Mouse (Mus musculus): ENCODE results near the gene Chil1. TPM values are rescaled to one million over a fixed set of nuclear protein-coding genes. Genes with fewer than 3 reads are reported as not detected.

Gene Chil1
- polyA plus RNA-seq, 1 experiment from 2014 or later = 2.5 TPM

DNA sequence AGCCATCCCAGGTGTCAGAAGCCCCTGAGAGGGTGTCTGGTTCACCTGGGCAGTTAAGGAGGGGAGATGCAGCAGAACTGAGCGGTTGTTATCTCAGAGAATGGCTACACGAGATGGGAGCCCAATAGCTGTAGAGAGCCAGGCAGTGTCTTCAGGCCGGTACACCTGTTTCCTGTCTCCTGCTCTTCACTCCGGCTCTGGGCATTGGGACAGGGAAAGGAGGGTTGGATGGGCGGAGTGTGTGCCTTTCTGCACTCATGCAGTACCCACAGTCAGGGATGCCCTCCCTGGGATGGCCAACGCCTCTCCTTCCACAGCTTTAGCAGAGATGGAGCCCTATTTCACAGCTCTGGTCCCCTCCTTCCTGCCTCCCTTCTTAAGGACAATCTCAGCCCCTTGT lies 29.1 kb downstream of the Chil1 start:
- 77% methylated on average over 6 of the region's 6 CpGs for WGBS
- no peak overlapping the region for H3K9ac ChIP-seq
- H3K4me1 ChIP-seq (replicated peaks; ENCODE audit: control insufficient read depth, insufficient read depth, low read length) = peaks cover 7% of the 10 kb centered on the region
- DNase-seq (ENCODE audit: low spot score) = no peak
- no peak overlapping the region for H3K4me3 ChIP-seq (replicated peaks; ENCODE audit: low read length)
- H3K27me3 ChIP-seq (ENCODE audit: control insufficient read depth, insufficient read depth, low read length) = no peaks in the 10 kb centered on the region
- no peaks in the 10 kb centered on the region for H3K36me3 ChIP-seq (replicated peaks; ENCODE audit: control insufficient read depth, insufficient read depth)
- ATAC-seq (ENCODE audit: low FRiP score) = no peak
- no peaks in the 10 kb centered on the region for H3K9me3 ChIP-seq (ENCODE audit: control insufficient read depth, low read length)
- no peak overlapping the region for H3K27ac ChIP-seq
- H3K4me2 ChIP-seq (replicated peaks) = no peak overlapping the region

DNA sequence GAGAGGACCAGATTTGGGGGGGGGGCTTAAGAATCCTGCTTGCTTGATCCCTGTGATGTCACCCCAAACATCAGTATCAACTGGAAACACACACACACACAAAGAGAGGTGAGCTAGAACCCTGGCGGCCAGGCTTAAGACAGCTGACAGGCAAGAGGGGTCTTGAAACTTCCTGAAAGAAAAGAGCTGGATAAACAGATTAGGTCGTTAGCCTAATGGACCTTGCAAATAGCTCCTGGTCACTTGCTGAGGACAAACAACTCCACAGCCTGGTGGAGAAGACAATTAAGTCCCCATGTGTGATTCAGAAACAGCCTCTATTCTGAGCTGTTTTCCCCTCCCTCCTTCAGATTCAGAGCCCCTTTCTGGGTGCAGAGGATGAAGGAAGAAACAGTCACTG lies 29.7 kb downstream of the Chil1 start:
- no peak for DNase-seq (ENCODE audit: low spot score)
- no peaks in the 10 kb centered on the region for H3K36me3 ChIP-seq (replicated peaks; ENCODE audit: control insufficient read depth, insufficient read depth)
- H3K9me3 ChIP-seq (ENCODE audit: control insufficient read depth, low read length) = no peaks in the 10 kb centered on the region
- H3K4me1 ChIP-seq (replicated peaks; ENCODE audit: control insufficient read depth, insufficient read depth, low read length) = peaks cover 12% of the 10 kb centered on the region
- H3K4me2 ChIP-seq (replicated peaks) = no peak overlapping the region
- H3K27ac ChIP-seq = no peak overlapping the region
- no peak for ATAC-seq (ENCODE audit: low FRiP score)
- no peak overlapping the region for H3K4me3 ChIP-seq (replicated peaks; ENCODE audit: low read length)
- no peaks in the 10 kb centered on the region for H3K27me3 ChIP-seq (ENCODE audit: control insufficient read depth, insufficient read depth, low read length)
- WGBS = 15% methylated on average over 2 of the region's 2 CpGs
- H3K9ac ChIP-seq = no peak overlapping the region

DNA sequence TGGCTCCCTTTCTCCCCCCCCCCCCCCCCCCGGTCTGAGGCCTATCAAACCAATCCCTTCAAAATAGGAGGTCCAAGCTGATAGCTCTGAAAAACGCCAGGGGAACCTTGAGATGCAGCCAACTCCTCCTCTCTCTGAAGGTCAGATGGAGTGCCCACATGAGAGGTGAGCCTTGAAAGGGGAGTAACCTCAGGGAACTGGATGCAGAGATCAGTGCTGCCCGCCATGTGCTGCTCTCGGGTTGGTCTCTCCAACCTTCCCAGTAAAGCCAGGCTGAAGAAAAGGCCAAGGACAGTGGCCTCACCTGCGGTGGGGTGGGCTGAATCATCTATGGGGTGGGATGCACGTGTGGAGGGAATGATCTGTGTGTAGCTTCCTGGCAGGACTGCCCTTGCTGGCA lies 30.4 kb downstream of the Chil1 start:
- Histone ChIP-seq H3K4me2 (replicated peaks) (no peak overlapping the region), H3K9me3 (ENCODE audit: control insufficient read depth, low read length) (no peaks in the 10 kb centered on the region), H3K9ac (no peak overlapping the region), H3K27me3 (ENCODE audit: control insufficient read depth, insufficient read depth, low read length) (no peaks in the 10 kb centered on the region), H3K4me1 (replicated peaks; ENCODE audit: control insufficient read depth, insufficient read depth, low read length) (peaks cover 13% of the 10 kb centered on the region), H3K4me3 (replicated peaks; ENCODE audit: low read length) (no peak overlapping the region), H3K36me3 (replicated peaks; ENCODE audit: control insufficient read depth, insufficient read depth) (no peaks in the 10 kb centered on the region), H3K27ac (no peak overlapping the region)
- ATAC-seq (ENCODE audit: low FRiP score) = no peak
- DNase-seq (ENCODE audit: low spot score) = no peak
- 87% methylated on average over 5 of the region's 6 CpGs for WGBS

DNA sequence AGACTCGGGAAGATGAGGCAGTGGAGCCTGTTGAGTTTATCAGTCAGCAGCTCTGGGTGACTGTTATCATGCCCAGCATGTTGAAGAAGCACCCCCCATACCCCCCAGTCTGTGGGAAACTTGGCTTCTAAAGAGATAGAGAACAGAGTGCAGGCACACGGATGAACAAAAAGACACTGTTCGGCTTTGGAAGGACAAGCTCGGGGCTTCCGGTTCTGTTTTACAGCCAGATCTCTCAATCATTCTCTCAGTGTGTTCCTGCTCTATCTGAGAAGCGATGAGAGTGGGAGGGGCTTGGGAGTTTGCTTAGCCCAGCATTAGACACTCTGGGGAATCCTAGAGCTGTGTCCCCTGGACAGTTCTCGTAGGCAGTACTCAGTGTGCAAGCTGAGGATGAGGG lies 31.4 kb downstream of the Chil1 start:
- no peaks in the 10 kb centered on the region for H3K36me3 ChIP-seq (replicated peaks; ENCODE audit: control insufficient read depth, insufficient read depth)
- H3K4me1 ChIP-seq (replicated peaks; ENCODE audit: control insufficient read depth, insufficient read depth, low read length) = peaks cover 13% of the 10 kb centered on the region
- H3K27ac ChIP-seq = no peak overlapping the region
- ATAC-seq (ENCODE audit: low FRiP score) (no peak), DNase-seq (ENCODE audit: low spot score) (no peak)
- no peaks in the 10 kb centered on the region for H3K27me3 ChIP-seq (ENCODE audit: control insufficient read depth, insufficient read depth, low read length)
- 74% methylated on average over 7 of the region's 7 CpGs for WGBS
- H3K9me3 ChIP-seq (ENCODE audit: control insufficient read depth, low read length) = no peaks in the 10 kb centered on the region
- no peak overlapping the region for H3K9ac ChIP-seq
- H3K4me3 ChIP-seq (replicated peaks; ENCODE audit: low read length) = no peak overlapping the region
- no peak overlapping the region for H3K4me2 ChIP-seq (replicated peaks)

DNA sequence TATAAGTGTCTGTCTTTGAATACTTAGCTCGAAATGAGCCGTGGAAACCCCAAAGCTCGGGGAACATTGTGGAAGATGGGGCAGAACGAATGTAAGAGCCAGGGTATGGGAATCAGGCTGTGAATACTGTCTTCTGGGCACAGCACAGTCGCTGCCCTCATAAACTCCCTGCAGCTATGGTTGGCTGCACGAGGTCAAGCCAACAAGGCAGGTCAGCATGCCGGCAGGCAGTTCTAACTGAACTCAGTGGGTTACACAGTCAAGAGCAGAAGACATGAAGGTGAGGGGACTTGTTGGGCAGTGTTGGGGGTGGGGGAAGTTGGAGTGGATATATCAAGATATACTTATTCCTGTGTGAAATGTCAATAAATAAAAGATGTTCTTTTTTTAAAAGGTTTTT lies 33.1 kb downstream of the Chil1 start:
- 46% methylated on average over 7 of the region's 7 CpGs for WGBS
- Histone ChIP-seq H3K27ac (no peak overlapping the region), H3K9me3 (ENCODE audit: control insufficient read depth, low read length) (no peaks in the 10 kb centered on the region), H3K4me2 (replicated peaks) (no peak overlapping the region), H3K4me3 (replicated peaks; ENCODE audit: low read length) (no peak overlapping the region), H3K4me1 (replicated peaks; ENCODE audit: control insufficient read depth, insufficient read depth, low read length) (peaks cover 13% of the 10 kb centered on the region), H3K27me3 (ENCODE audit: control insufficient read depth, insufficient read depth, low read length) (no peaks in the 10 kb centered on the region), H3K9ac (no peak overlapping the region), H3K36me3 (replicated peaks; ENCODE audit: control insufficient read depth, insufficient read depth) (no peaks in the 10 kb centered on the region)
- DNase-seq (ENCODE audit: low spot score) (no peak), ATAC-seq (ENCODE audit: low FRiP score) (no peak)

DNA sequence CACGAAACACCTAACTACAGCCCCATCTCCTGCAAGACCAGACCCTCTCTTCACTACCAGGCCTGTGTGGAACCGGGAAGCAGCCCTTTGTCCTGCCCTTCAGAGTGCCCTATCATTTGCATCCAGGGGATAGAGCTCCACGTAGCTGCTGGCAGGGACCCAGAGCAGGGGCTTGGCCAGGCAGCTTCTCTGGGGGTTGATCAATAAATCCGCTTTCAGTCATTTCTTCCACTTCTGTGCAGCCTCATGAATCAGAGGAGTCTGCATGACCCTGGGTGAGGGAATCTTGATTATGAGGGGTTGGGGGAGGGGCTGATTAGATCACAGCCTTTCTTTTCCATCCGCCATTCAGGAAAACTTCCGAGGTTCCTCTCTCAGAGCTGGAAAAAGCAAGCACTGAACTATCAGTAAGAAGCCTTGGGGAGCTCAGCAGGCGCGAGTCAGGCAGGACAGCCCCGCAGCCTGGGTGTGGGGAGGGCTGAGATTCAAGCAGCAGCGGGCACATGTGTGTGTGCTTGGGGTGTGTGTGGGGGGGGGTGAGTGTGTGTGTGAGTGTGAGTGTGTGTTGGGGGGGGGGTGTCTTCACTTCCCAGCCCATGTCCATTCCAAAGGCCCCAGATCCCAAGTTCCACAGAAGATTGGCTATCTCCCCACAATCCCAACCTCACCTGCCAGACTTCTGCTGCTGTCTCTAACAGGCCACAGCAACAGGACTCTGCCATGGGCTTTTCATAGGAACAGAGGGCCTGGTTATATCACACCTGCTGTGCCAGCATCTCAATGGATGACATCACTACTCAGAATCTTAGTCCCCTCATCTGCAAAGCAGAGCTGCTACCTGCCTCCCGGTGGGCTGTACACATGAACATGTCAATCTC lies 34.0 kb downstream of the Chil1 start:
- Histone ChIP-seq H3K9ac (no peak overlapping the region), H3K27ac (no peak overlapping the region), H3K4me2 (replicated peaks) (no peak overlapping the region), H3K9me3 (ENCODE audit: control insufficient read depth, low read length) (no peaks in the 10 kb centered on the region), H3K4me1 (replicated peaks; ENCODE audit: control insufficient read depth, insufficient read depth, low read length) (peaks cover 13% of the 10 kb centered on the region), H3K27me3 (ENCODE audit: control insufficient read depth, insufficient read depth, low read length) (no peaks in the 10 kb centered on the region), H3K36me3 (replicated peaks; ENCODE audit: control insufficient read depth, insufficient read depth) (no peaks in the 10 kb centered on the region), H3K4me3 (replicated peaks; ENCODE audit: low read length) (no peak overlapping the region)
- ATAC-seq (ENCODE audit: low FRiP score) (no peak), DNase-seq (ENCODE audit: low spot score) (no peak)
- 24% methylated on average over 11 of the region's 11 CpGs for WGBS

DNA sequence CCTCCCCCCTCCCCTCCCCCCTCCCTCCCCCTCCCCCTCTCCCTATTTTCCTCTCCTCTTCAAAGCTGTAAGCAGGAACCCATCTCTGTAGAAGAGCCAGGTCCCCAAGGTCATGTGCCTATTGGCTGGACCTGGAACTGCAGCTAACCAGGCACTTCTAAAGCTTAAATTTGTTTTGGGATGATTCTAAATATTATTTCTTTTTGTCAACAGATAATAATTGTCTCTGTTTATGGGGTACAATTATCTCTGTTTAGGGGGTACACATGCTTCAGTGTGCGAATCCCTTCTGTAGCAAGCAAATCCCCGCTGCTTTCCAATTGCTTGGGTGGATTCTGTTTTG lies 34.6 kb downstream of the Chil1 start:
- 91% methylated on average over 2 of the region's 2 CpGs for WGBS
- Histone ChIP-seq H3K4me1 (replicated peaks; ENCODE audit: control insufficient read depth, insufficient read depth, low read length) (peaks cover 13% of the 10 kb centered on the region), H3K9me3 (ENCODE audit: control insufficient read depth, low read length) (no peaks in the 10 kb centered on the region), H3K36me3 (replicated peaks; ENCODE audit: control insufficient read depth, insufficient read depth) (no peaks in the 10 kb centered on the region), H3K27me3 (ENCODE audit: control insufficient read depth, insufficient read depth, low read length) (no peaks in the 10 kb centered on the region), H3K9ac (no peak overlapping the region), H3K27ac (no peak overlapping the region), H3K4me3 (replicated peaks; ENCODE audit: low read length) (no peak overlapping the region), H3K4me2 (replicated peaks) (no peak overlapping the region)
- ATAC-seq (ENCODE audit: low FRiP score) (no peak), DNase-seq (ENCODE audit: low spot score) (no peak)

DNA sequence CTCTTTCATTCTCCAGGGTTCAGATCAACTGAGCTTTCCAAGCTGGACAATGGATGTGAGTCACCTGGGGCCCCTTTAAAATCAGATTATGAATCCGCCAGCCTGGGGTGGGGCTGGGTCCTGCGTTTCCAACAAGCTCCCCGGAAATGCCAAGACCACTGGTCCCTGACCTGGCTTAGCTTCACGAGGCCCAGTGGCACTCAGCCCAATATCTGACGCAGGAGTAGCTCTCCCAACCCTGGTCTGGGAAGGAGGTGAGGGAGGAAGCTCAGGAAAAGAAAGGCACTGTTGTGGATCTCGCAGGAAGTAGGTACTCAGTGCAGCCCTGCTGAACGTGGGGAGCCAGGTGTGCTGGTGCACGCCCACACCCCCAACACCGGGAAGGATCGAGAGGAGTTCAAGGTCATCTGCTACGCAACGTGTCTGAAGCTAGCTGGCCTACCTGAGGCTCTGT lies 35.1 kb downstream of the Chil1 start:
- 76% methylated on average over 12 of the region's 12 CpGs for WGBS

DNA sequence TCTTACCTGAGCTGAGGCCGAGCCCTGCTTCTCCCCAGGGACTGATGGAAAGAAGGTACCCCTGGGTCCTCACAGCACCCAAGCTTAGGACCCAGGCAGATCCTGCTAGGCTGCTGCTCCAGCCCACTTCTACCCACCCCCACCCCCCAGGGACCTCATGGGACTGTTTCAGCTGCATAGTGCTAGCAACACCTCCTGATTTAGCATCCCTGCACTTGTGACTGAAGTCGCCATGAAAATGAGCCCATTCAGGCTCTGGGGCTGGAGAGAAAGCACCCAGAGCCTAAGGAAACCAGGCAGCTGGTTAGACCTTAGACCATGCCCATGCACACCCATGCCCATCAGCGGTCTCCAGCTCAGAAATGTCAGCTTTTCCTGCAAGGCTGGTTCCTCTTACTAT lies 36.0 kb downstream of the Chil1 start:
- Histone ChIP-seq H3K36me3 (replicated peaks; ENCODE audit: control insufficient read depth, insufficient read depth) (no peaks in the 10 kb centered on the region), H3K4me2 (replicated peaks) (no peak overlapping the region), H3K9me3 (ENCODE audit: control insufficient read depth, low read length) (no peaks in the 10 kb centered on the region), H3K27me3 (ENCODE audit: control insufficient read depth, insufficient read depth, low read length) (no peaks in the 10 kb centered on the region), H3K9ac (no peak overlapping the region), H3K27ac (no peak overlapping the region), H3K4me3 (replicated peaks; ENCODE audit: low read length) (no peak overlapping the region), H3K4me1 (replicated peaks; ENCODE audit: control insufficient read depth, insufficient read depth, low read length) (peaks cover 13% of the 10 kb centered on the region)
- ATAC-seq (ENCODE audit: low FRiP score) = no peak
- WGBS = 88% methylated on average over 3 of the region's 3 CpGs
- no peak for DNase-seq (ENCODE audit: low spot score)

More for the DNA sequence above, 35.1 kb downstream of the Chil1 start:
- Histone ChIP-seq H3K27me3 (ENCODE audit: control insufficient read depth, insufficient read depth, low read length) (no peaks in the 10 kb centered on the region), H3K4me2 (replicated peaks) (no peak overlapping the region), H3K4me1 (replicated peaks; ENCODE audit: control insufficient read depth, insufficient read depth, low read length) (peaks cover 13% of the 10 kb centered on the region), H3K4me3 (replicated peaks; ENCODE audit: low read length) (no peak overlapping the region), H3K9me3 (ENCODE audit: control insufficient read depth, low read length) (no peaks in the 10 kb centered on the region), H3K36me3 (replicated peaks; ENCODE audit: control insufficient read depth, insufficient read depth) (no peaks in the 10 kb centered on the region), H3K27ac (no peak overlapping the region), H3K9ac (no peak overlapping the region)
- no peak for DNase-seq (ENCODE audit: low spot score)
- no peak for ATAC-seq (ENCODE audit: low FRiP score)

DNA sequence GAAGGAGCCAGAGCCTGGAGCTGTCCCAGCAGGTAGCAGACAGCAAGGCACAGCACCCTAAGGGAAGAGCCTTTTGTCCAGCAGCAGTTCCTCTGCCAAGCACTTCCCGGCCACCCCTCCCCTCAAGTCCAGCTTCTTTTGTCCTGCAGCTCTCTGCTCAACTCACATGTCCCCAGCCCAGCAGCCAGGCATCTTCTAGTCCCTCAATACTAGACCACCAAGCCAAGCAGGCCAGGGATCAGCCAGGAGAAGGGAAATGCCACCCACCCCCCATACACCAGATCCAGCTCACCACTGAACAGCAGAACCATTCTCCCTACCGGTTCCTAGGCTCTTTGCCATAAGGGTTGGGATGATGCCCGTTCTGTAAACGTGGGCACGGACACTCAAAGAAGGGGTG lies 37.6 kb downstream of the Chil1 start:
- DNase-seq (ENCODE audit: low spot score) = no peak
- H3K4me1 ChIP-seq (replicated peaks; ENCODE audit: control insufficient read depth, insufficient read depth, low read length) = peaks cover 13% of the 10 kb centered on the region
- no peak overlapping the region for H3K4me2 ChIP-seq (replicated peaks)
- no peaks in the 10 kb centered on the region for H3K36me3 ChIP-seq (replicated peaks; ENCODE audit: control insufficient read depth, insufficient read depth)
- H3K27ac ChIP-seq = no peak overlapping the region
- no peak overlapping the region for H3K9ac ChIP-seq
- no peaks in the 10 kb centered on the region for H3K9me3 ChIP-seq (ENCODE audit: control insufficient read depth, low read length)
- H3K4me3 ChIP-seq (replicated peaks; ENCODE audit: low read length) = no peak overlapping the region
- ATAC-seq (ENCODE audit: low FRiP score) = no peak
- WGBS = 56% methylated on average over 5 of the region's 5 CpGs
- no peaks in the 10 kb centered on the region for H3K27me3 ChIP-seq (ENCODE audit: control insufficient read depth, insufficient read depth, low read length)
